Mouse (Mus musculus) heart, adult 2 months (tissue): ENCODE measurements at regions not wholly inside any gene's neighbourhood (a gene's known extent, or its start where the extent isn't known, plus 50 kb on each side); places are given as distances from the start of the nearest gene placed in this dataset.

Source experiments
- DNase-seq, 2 experiments: peaks; one replicate each; pipeline ENCODE4 v3.0.0; 2021
- H3K27ac ChIP-seq: fragments of 200-600 bp; 2 replicates; pipeline ENCODE4 v1.8.1; 2022
- H3K27me3 ChIP-seq: fragments of 200-500 bp; 2 replicates; pipeline ENCODE4 v1.6.1; 2012; ENCODE audit warnings: mild to moderate bottlenecking, low read length, inconsistent platforms, mixed read lengths; ENCODE audit not compliant: control insufficient read depth, insufficient read depth
- H3K36me3 ChIP-seq: fragments of 200-500 bp; 2 replicates; pipeline ENCODE4 v1.6.1; 2012; ENCODE audit warnings: low read length, inconsistent platforms; ENCODE audit not compliant: control insufficient read depth, insufficient read depth
- H3K4me1 ChIP-seq: fragments of 200-500 bp; 2 replicates; pipeline ENCODE4 v1.6.1; 2011; ENCODE audit warnings: low read length; ENCODE audit not compliant: control insufficient read depth, insufficient read depth
- H3K4me3 ChIP-seq: fragments of 200-600 bp; 2 replicates; pipeline ENCODE4 v1.8.1; 2022
- H3K79me2 ChIP-seq: fragments of 200-500 bp; replicated peaks from 2 replicates; pipeline ENCODE4 v1.6.1; 2012; ENCODE audit warnings: mild to moderate bottlenecking, inconsistent platforms, low read length, moderate library complexity, mixed read lengths; ENCODE audit not compliant: control insufficient read depth, insufficient read depth
- H3K9ac ChIP-seq: fragments of 200-500 bp; 2 replicates; pipeline ENCODE4 v1.6.1; 2012; ENCODE audit warnings: low read depth, mild to moderate bottlenecking, control low read depth, inconsistent platforms, low read length, mixed read lengths
- CTCF ChIP-seq: fragments of 200-600 bp; IDR thresholded peaks from 2 replicates; pipeline ENCODE4 v1.8.1; 2022; ENCODE audit warnings: antibody characterized with exemption, mild to moderate bottlenecking, moderate library complexity
- EP300 ChIP-seq: fragments of 200-500 bp; IDR thresholded peaks from 2 replicates; pipeline ENCODE4 v1.6.1; 2011; ENCODE audit warnings: low read depth, low read length, control low read depth; ENCODE audit not compliant: insufficient read depth
- POLR2A ChIP-seq: fragments of 200-500 bp; IDR thresholded peaks from 2 replicates; pipeline ENCODE4 v1.6.1; 2011; ENCODE audit warnings: mild to moderate bottlenecking, low read depth, low read length, control low read depth; ENCODE audit not compliant: insufficient read depth
- WGBS: fragments of 180-500 bp; shearing (Covaris S2); methylation state at CpG from one replicate; pipeline ENCODE4 v1.1.7; 2018; 5-methylcytosine and 5-hydroxymethylcytosine counted together
- intact Hi-C: fragments of 180-260 bp; cut with DNase I; formaldehyde crosslinking; loops from one replicate; pipeline ENCODE4 v1.15.1; 2025

DNA sequence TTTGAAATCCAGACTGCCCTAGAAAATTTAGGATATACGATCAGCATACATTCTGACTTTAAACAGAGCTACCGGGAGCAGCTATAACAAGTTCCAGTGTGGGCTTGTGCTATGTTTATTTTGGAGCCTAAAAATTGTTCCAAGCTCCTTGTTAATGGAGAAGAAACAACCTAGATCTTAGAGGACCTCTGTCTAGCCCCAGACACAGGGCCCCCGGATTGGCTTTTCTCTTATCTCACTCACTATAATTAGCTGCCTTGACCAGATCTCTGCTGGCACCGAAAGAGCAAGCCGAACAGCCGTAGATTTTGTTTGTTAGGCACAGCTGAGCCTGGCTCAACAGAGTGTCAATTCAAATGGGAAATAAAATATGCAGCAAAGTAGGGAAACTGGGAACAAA lies 50.1 kb upstream of the Herpud2 start:
- H3K27me3 ChIP-seq: no peaks in the 10 kb centered on the region
- peaks cover 2% of the 10 kb centered on the region for H3K36me3 ChIP-seq
- H3K79me2 ChIP-seq: no peaks in the 10 kb centered on the region
- peaks cover 4% of the 10 kb centered on the region; the same call in 1 of the 2 replicates for H3K4me1 ChIP-seq
- intact Hi-C loops: no loop called here
- H3K9ac ChIP-seq: no peak overlapping the region
- WGBS: 15% methylated on average over 6 of the region's 6 CpGs
- TF ChIP-seq EP300 (no peak), POLR2A (no peak), CTCF (no peak)
- H3K4me3 ChIP-seq: no peak overlapping the region
- H3K27ac ChIP-seq: peak overlapping the region; percentile 74
- peak in 1 of 2 experiments; percentile 37 for DNase-seq
